Mouse (Mus musculus): ENCODE results near the gene Rasgrp4.

Rasgrp4 gene

GRCm38 (mm10) chr7:29146625-29147367 lies 12.1 kb downstream of the Rasgrp4 start:
- no peak for DNase-seq (ENCODE audit: inconsistent ontology term)

GRCm38 (mm10) chr7:29148771-29149170 lies 14.1 kb downstream of the Rasgrp4 start:
- no peak for DNase-seq (ENCODE audit: inconsistent ontology term)

- DNase-seq (ENCODE audit: inconsistent ontology term): no peak
Measured at GRCm38 (mm10) chr7:29151486-29151885, 16.8 kb downstream of the Rasgrp4 start.

- no peak for DNase-seq (ENCODE audit: inconsistent ontology term)
Measured at GRCm38 (mm10) chr7:29154018-29154720, 19.5 kb downstream of the Rasgrp4 start.

- peak; percentile 91 for DNase-seq (ENCODE audit: inconsistent ontology term)
Measured at GRCm38 (mm10) chr7:29155196-29155837, 20.7 kb downstream of the Rasgrp4 start.

GRCm38 (mm10) chr7:29155838-29156782 lies 21.5 kb downstream of the Rasgrp4 start, which contains the start of gene Fam98c:
TSS of gene Fam98c (minus strand) at chr7:29156234.
- peak; percentile 90 for DNase-seq (ENCODE audit: inconsistent ontology term)

- DNase-seq (ENCODE audit: inconsistent ontology term): peak; percentile 71
Measured at GRCm38 (mm10) chr7:29158264-29158663, 23.6 kb downstream of the Rasgrp4 start.

GRCm38 (mm10) chr7:29162294-29162693 lies 27.6 kb downstream of the Rasgrp4 start:
- no peak for DNase-seq (ENCODE audit: inconsistent ontology term)

- DNase-seq (ENCODE audit: inconsistent ontology term): no peak
Measured at GRCm38 (mm10) chr7:29162750-29163525, 28.3 kb downstream of the Rasgrp4 start.

GRCm38 (mm10) chr7:29167656-29168055 lies 33.0 kb downstream of the Rasgrp4 start:
- DNase-seq (ENCODE audit: inconsistent ontology term): no peak

- DNase-seq (ENCODE audit: inconsistent ontology term): peak; percentile 75
Measured at GRCm38 (mm10) chr7:29168121-29168695, 33.6 kb downstream of the Rasgrp4 start.

- peak; percentile 36 for DNase-seq (ENCODE audit: inconsistent ontology term)
Measured at GRCm38 (mm10) chr7:29168791-29169230, 34.2 kb downstream of the Rasgrp4 start.

GRCm38 (mm10) chr7:29169231-29170065 lies 34.8 kb downstream of the Rasgrp4 start:
- peak; percentile 98 for DNase-seq (ENCODE audit: inconsistent ontology term)

GRCm38 (mm10) chr7:29170066-29170754 lies 35.6 kb downstream of the Rasgrp4 start, which contains the start of the genes Ggn and Spred3:
TSS of gene Ggn (plus strand) at chr7:29170210.
TSS of gene Spred3 (minus strand) at chr7:29170411.
- DNase-seq (ENCODE audit: inconsistent ontology term): peak; percentile 89

GRCm38 (mm10) chr7:29170755-29171561 lies 36.3 kb downstream of the Rasgrp4 start:
- DNase-seq (ENCODE audit: inconsistent ontology term): no peak

GRCm38 (mm10) chr7:29171562-29172097 lies 37.0 kb downstream of the Rasgrp4 start:
- no peak for DNase-seq (ENCODE audit: inconsistent ontology term)

GRCm38 (mm10) chr7:29172390-29173016 lies 37.9 kb downstream of the Rasgrp4 start:
- DNase-seq (ENCODE audit: inconsistent ontology term): no peak
